Mouse (Mus musculus) intestine, embryonic 16.5 days (tissue): ENCODE measurements around the gene H2-M3. TPM values are rescaled to one million over a fixed set of nuclear protein-coding genes. Genes with fewer than 3 reads are reported as not detected.
"Not testable (repeated sequence)": the region's sequence is repeated elsewhere in the genome, so short reads cannot be mapped to it uniquely, and the experiment has no call there.

Experiments
- ATAC-seq: fragments of 200-750 bp; cut with Nextera tagmentation; 2 replicates; pipeline ENCODE4 v1.8.0; 2017; ENCODE audit warnings: moderate TSS enrichment, moderate library complexity
- H3K27ac ChIP-seq: fragments of 300-500 bp; sonication (generic); 2 replicates; pipeline ENCODE4 v1.5.1; 2014; ENCODE audit warnings: mild to moderate bottlenecking, low read length
- H3K27me3 ChIP-seq: fragments of 300-500 bp; sonication (generic); replicated peaks from 2 replicates; pipeline ENCODE4 v1.6.1; 2014; ENCODE audit warnings: low read length, control low read depth, mixed read lengths; ENCODE audit not compliant: control insufficient read depth, insufficient read depth
- H3K36me3 ChIP-seq: fragments of 300-500 bp; sonication (generic); 2 replicates; pipeline ENCODE4 v1.6.1; 2014; ENCODE audit warnings: low read length, control low read depth; ENCODE audit not compliant: control insufficient read depth, insufficient read depth
- H3K4me1 ChIP-seq: fragments of 300-500 bp; sonication (generic); 2 replicates; pipeline ENCODE4 v1.6.1; 2014; ENCODE audit warnings: low read length, control low read depth, mixed read lengths; ENCODE audit not compliant: control insufficient read depth, insufficient read depth
- H3K4me2 ChIP-seq: fragments of 300-500 bp; sonication (generic); 2 replicates; pipeline ENCODE4 v1.6.1; 2014; ENCODE audit warnings: low read depth, low read length, control low read depth
- H3K4me3 ChIP-seq: fragments of 300-500 bp; sonication (generic); 2 replicates; pipeline ENCODE4 v1.5.1; 2014; ENCODE audit warnings: mild to moderate bottlenecking, low read length
- H3K9ac ChIP-seq: fragments of 300-500 bp; sonication (generic); 2 replicates; pipeline ENCODE4 v1.6.1; 2014; ENCODE audit warnings: low read depth, low read length
- H3K9me3 ChIP-seq: fragments of 300-500 bp; sonication (generic); 2 replicates; pipeline ENCODE4 v1.6.1; 2016; ENCODE audit warnings: low read length, control low read depth; ENCODE audit not compliant: control insufficient read depth
- WGBS: fragments of 180-500 bp; shearing (Covaris S2); extraction: QIAGEN DNeasy Blood & Tissue Kit; methylation state at CpG from one replicate; pipeline ENCODE4 v1.1.7; 2014; 5-methylcytosine and 5-hydroxymethylcytosine counted together
- polyA plus RNA-seq: library from polyadenylated mRNA; unstranded; fragments of >200 nt; fragmentation: Nextera tagmentation; extraction: Ambion mirVana; gene quantifications from 2 replicates; pipeline ENCODE4 v1.2.1, GENCODE M21; 2015

The H2-M3 gene
- polyA plus RNA-seq, result 5.1 and 5.2 TPM in 2 replicates

DNA sequence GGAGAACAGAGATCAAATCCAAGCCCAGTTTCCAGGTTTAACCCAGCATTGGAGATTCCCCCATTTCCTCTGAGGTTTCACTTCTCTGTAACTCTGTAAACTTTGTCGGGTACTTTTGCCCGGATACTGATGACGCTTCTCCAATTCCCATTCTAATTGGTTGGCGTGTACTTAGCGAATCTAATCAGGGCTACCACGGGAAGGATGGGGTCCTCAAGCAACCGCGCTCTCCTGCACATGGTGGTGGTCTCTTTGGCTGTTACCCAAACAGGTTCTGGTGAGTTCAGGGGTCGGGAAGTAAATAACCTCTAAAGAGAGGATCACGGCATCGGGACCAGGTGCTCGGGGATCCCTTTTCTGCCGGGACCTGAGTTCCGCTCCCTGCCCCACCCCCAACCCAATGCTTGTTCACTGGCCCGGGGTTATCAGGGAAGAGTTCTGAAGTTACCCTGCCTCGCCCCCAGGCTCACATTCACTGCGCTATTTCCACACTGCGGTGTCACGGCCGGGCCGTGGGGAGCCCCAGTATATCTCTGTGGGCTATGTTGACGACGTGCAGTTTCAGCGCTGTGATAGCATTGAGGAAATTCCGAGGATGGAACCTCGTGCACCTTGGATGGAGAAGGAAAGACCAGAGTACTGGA, at the start of gene H2-M3:
H2-M3 (plus strand) TSS at position 163 of the 644 bp plus-strand sequence.
- no peaks in the 10 kb centered on the region for H3K36me3 ChIP-seq
- WGBS, result under 1% methylated on average over 26 of the region's 26 CpGs
- H3K4me3 ChIP-seq, result peak within 1 kb of the TSS; percentile 57
- peak within 1 kb of the TSS; percentile 56 for H3K9ac ChIP-seq
- peak within 1 kb of the TSS; percentile 82 for H3K4me2 ChIP-seq
- ATAC-seq, result peak; percentile 98
- H3K27me3 ChIP-seq, result no peaks in the 10 kb centered on the region
- H3K27ac ChIP-seq, result no peak within 1 kb of the TSS
- H3K4me1 ChIP-seq, result no peaks in the 10 kb centered on the region
- no peaks in the 10 kb centered on the region for H3K9me3 ChIP-seq

GRCm38 (mm10) chr17:37221879-37222278, 48.1 kb upstream of the H2-M3 start:
- Histone ChIP-seq H3K27ac (no peak overlapping the region), H3K4me3 (no peak overlapping the region), H3K4me2 (no peak overlapping the region), H3K4me1 (no peaks in the 10 kb centered on the region), H3K27me3 (no peaks in the 10 kb centered on the region), H3K36me3 (no peaks in the 10 kb centered on the region), H3K9me3 (0 out of 2 replicates have a peak, but pooled peaks cover 2% of the 10 kb centered on the region), H3K9ac (no peak overlapping the region)
- no peak for ATAC-seq
- WGBS, result 9% methylated on average over 1 of the region's 1 CpGs

DNA sequence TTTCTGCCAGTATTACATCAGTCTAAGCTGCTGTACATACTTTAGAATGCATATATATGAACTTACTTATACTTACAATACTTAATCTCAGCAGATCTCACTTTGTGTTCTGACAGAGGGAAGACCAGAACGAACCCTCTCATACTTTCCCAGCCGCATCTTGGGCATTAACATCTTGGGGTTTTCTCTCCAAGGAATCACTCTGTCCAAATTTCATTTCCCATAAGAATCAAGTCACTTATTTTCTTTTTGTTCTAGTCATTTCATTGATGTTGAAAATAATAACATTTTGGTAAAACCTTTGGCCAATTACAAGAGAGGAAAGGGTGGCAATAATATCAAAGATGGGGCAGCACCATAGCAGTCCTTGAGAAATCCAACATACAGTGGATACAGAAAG, 32.8 kb upstream of the H2-M3 start, which contains the start of gene Olfr97:
Olfr97 (minus strand) TSS at position 101 of the 400 bp plus-strand sequence.
- not testable (repeated sequence) for H3K27ac ChIP-seq, H3K4me3 ChIP-seq, H3K4me1 ChIP-seq, ATAC-seq, H3K9me3 ChIP-seq, H3K27me3 ChIP-seq, H3K9ac ChIP-seq, H3K36me3 ChIP-seq, H3K4me2 ChIP-seq
- WGBS, result 91% methylated on average over 2 of the region's 2 CpGs

GRCm38 (mm10) chr17:37242198-37242597, 27.8 kb upstream of the H2-M3 start:
- ATAC-seq, result peak; percentile 58; the same call in 1 of the 2 replicates
- no peaks in the 10 kb centered on the region for H3K4me1 ChIP-seq
- no peak overlapping the region for H3K4me3 ChIP-seq
- H3K36me3 ChIP-seq, result no peaks in the 10 kb centered on the region
- H3K4me2 ChIP-seq, result no peak overlapping the region
- no peak overlapping the region for H3K9ac ChIP-seq
- no peaks in the 10 kb centered on the region for H3K9me3 ChIP-seq
- 17% methylated on average over 3 of the region's 3 CpGs for WGBS
- H3K27me3 ChIP-seq, result no peaks in the 10 kb centered on the region
- H3K27ac ChIP-seq, result no peak overlapping the region

DNA sequence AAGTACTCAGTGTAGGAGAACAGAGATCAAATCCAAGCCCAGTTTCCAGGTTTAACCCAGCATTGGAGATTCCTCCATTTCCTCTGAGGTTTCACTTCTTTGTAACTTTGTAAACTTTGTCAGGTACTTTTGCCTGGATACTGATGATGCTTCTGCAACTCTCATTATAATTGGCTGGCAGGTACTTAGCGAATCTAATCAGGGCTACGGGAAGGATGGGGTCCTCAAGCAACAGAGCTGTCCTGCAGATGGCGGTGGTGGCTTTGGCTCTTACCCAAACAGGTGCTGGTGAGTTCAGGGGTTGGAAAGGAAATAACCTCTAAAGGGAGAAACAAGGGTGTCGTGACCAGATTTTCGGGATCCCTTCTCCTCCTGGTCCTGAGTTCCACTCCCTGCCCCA, 23.3 kb upstream of the H2-M3 start:
- H3K4me3 ChIP-seq, result no peak overlapping the region
- WGBS, result 34% methylated on average over 5 of the region's 5 CpGs
- H3K4me1 ChIP-seq, result no peaks in the 10 kb centered on the region
- H3K9ac ChIP-seq, result no peak overlapping the region
- no peak overlapping the region for H3K27ac ChIP-seq
- H3K27me3 ChIP-seq, result no peaks in the 10 kb centered on the region
- H3K36me3 ChIP-seq, result no peaks in the 10 kb centered on the region
- ATAC-seq, result no peak
- H3K4me2 ChIP-seq, result no peak overlapping the region
- H3K9me3 ChIP-seq, result no peaks in the 10 kb centered on the region

- no peak overlapping the region for H3K9ac ChIP-seq
- no peak for ATAC-seq
These were observed 20.6 kb upstream of the H2-M3 start for GRCm38 (mm10) chr17:37249460-37249859.

GRCm38 (mm10) chr17:37250544-37250943, 19.5 kb upstream of the H2-M3 start:
- WGBS, result 12% methylated on average over 1 of the region's 1 CpGs
- no peak overlapping the region for H3K4me3 ChIP-seq

More at GRCm38 (mm10) chr17:37249460-37249859, 20.6 kb upstream of the H2-M3 start:
- no peaks in the 10 kb centered on the region for H3K9me3 ChIP-seq
- H3K27me3 ChIP-seq, result no peaks in the 10 kb centered on the region
- H3K4me2 ChIP-seq, result no peak overlapping the region
- H3K27ac ChIP-seq, result no peak overlapping the region
- no peaks in the 10 kb centered on the region for H3K36me3 ChIP-seq
- H3K4me3 ChIP-seq, result no peak overlapping the region
- H3K4me1 ChIP-seq, result no peaks in the 10 kb centered on the region

DNA sequence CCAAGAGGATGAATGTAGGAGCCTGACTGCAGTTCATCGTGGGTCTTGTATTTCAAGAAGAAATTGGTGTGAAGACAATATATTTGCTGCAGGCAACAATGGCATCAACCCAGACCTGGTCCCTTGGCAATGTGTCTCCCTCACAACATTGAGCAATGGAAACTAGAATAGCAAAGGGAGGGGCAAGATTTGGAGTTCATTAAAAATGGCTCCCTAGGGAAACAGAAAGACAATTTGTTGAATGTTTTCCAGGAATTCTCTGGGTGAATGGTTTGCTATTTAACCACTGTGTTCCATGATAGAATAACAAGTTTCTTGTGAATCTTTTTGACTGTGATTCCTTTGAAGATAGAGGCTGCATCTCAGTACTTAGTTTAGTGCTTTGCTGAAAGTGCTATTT, 6.4 kb upstream of the H2-M3 start, which contains the start of gene Olfr98:
Olfr98 (minus strand) TSS at position 124 of the 400 bp plus-strand sequence.
- no peaks in the 10 kb centered on the region for H3K36me3 ChIP-seq
- no peak within 1 kb of the TSS for H3K27ac ChIP-seq
- H3K4me3 ChIP-seq, result no peak within 1 kb of the TSS
- H3K9me3 ChIP-seq, result no peaks in the 10 kb centered on the region
- WGBS, result 77% methylated on average over 1 of the region's 1 CpGs
- no peak for ATAC-seq
- no peaks in the 10 kb centered on the region for H3K4me1 ChIP-seq
- H3K9ac ChIP-seq, result no peak within 1 kb of the TSS
- no peaks in the 10 kb centered on the region for H3K27me3 ChIP-seq
- no peak within 1 kb of the TSS for H3K4me2 ChIP-seq

More at GRCm38 (mm10) chr17:37250544-37250943, 19.5 kb upstream of the H2-M3 start:
- no peaks in the 10 kb centered on the region for H3K27me3 ChIP-seq
- H3K4me1 ChIP-seq, result no peaks in the 10 kb centered on the region
- no peak overlapping the region for H3K9ac ChIP-seq
- H3K4me2 ChIP-seq, result no peak overlapping the region
- no peaks in the 10 kb centered on the region for H3K9me3 ChIP-seq
- no peak for ATAC-seq
- H3K36me3 ChIP-seq, result no peaks in the 10 kb centered on the region
- no peak overlapping the region for H3K27ac ChIP-seq

DNA sequence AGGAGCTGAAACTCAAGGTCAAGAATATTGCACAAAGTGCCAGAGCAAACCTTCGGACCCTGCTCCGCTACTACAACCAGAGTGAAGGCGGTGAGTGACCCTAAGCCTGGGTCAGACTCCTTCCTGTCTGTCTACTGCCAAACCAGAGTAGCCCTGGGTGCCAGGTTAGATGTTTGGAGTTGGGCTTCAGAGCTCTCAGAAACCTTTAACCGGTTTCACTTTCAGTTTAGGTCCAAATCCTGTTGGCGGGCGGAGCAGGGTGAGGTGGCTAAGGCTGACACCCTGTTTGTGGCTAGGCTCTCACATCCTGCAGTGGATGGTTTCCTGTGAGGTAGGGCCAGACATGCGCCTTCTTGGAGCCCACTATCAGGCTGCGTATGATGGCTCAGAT, 677 bp downstream of the H2-M3 start:
- Histone ChIP-seq H3K27ac (no peak overlapping the region), H3K36me3 (no peaks in the 10 kb centered on the region), H3K9ac (peak overlapping the region; percentile 56), H3K9me3 (no peaks in the 10 kb centered on the region), H3K4me1 (no peaks in the 10 kb centered on the region), H3K4me2 (peak overlapping the region; percentile 82), H3K27me3 (no peaks in the 10 kb centered on the region), H3K4me3 (peak overlapping the region; percentile 57)
- WGBS, result 53% methylated on average over 8 of the region's 8 CpGs
- ATAC-seq, result peak; percentile 68
